Mouse (Mus musculus): ENCODE measurements at regions not wholly inside any gene's neighbourhood (a gene's known extent, or its start where the extent isn't known, plus 50 kb on each side); places are given as distances from the start of the nearest gene placed in this dataset.
"Not testable (repeated sequence)": the region's sequence is repeated elsewhere in the genome, so short reads cannot be mapped to it uniquely, and the experiment has no call there.

GRCm38 (mm10) chr13:75295818-75296217 is 206.2 kb downstream of the Pcsk1 start:
- peak; percentile 9 to 39 for DNase-seq (ENCODE audit: low spot score in 2 of 2)

DNA sequence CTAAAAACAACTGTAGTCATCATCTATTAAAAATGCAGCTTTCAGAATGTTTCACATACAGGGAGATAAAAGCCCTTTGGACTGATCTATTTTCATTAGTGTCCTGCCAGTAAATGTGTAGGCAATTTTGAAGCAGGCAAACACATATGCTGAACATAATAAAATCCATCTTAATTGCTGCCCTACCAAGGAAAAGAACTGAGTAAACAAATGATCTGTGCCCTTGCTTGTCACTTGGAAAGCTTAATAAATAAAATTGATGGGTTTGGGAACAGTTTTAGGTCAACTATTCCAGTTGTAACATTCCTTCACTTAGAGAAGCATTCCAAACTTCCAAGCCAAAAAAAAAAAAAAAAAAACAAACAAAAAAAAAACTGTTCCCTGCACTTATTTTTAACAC is 230.2 kb downstream of the Pcsk1 start:
- DNase-seq (ENCODE audit: low spot score in 2 of 2), result no peak

GRCm38 (mm10) chr13:75320239-75320638 is 230.6 kb downstream of the Pcsk1 start:
- no peak for DNase-seq (ENCODE audit: low spot score in 2 of 2)

- DNase-seq (ENCODE audit: low spot score in 2 of 2), result no peak
Measured at GRCm38 (mm10) chr13:75337054-75337453, 247.4 kb downstream of the Pcsk1 start.

DNA sequence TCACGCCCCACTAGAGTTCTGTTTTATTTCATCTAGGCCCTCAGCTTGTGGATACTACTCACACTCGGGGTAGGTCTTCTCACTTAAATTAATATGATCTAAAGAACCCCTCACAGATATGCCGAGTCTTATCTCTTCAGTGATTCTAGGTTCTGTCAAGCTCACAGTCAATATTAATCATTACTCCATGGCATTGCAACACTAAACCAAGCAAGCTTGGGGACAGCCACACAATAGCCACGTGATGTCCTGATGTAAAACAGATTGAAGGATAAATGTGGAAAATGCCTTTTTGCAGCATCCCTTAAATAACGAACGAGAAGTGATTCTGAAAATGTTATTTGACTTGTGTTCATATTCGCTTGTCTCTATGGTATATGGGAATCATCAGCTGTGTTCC is 253.8 kb downstream of the Pcsk1 start:
- DNase-seq (ENCODE audit: low spot score in 2 of 2), result no peak

GRCm38 (mm10) chr13:75366723-75367426 is 277.2 kb downstream of the Pcsk1 start:
- no peak for DNase-seq (ENCODE audit: low spot score in 2 of 2)

DNA sequence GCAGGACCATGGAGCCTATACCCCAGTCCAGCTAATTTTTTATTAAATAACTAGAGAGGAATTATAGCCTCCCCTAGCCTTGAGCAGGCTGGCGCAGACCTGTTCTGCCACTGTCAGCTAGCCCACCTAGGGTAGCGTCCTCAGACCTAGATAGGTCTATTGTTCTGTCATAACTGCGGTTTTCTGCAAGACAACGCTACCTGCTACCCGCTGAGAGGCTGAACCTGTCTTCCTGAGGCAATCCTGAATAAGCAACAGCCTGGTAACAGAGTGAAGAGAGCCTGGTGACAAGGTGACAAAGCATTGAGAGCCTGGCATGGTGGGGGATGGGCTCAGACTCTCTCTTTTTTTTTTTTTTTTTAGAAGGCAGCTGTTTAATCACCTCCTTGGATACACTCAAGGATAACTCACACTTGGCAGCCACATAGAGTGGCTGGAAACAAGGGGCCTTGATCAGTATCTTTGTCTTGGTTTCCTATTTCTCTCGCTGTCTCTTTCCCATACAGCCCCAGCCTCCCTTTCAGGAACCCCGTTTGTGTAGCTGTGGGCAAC is 278.7 kb downstream of the Pcsk1 start:
- no peak for DNase-seq (ENCODE audit: low spot score in 2 of 2)

- DNase-seq (ENCODE audit: low spot score in 2 of 2), result not testable (repeated sequence)
Measured at GRCm38 (mm10) chr13:75377100-75377499, 287.5 kb downstream of the Pcsk1 start.

GRCm38 (mm10) chr13:75377717-75378116 is 288.1 kb downstream of the Pcsk1 start:
- no peak for DNase-seq (ENCODE audit: low spot score in 2 of 2)

DNA sequence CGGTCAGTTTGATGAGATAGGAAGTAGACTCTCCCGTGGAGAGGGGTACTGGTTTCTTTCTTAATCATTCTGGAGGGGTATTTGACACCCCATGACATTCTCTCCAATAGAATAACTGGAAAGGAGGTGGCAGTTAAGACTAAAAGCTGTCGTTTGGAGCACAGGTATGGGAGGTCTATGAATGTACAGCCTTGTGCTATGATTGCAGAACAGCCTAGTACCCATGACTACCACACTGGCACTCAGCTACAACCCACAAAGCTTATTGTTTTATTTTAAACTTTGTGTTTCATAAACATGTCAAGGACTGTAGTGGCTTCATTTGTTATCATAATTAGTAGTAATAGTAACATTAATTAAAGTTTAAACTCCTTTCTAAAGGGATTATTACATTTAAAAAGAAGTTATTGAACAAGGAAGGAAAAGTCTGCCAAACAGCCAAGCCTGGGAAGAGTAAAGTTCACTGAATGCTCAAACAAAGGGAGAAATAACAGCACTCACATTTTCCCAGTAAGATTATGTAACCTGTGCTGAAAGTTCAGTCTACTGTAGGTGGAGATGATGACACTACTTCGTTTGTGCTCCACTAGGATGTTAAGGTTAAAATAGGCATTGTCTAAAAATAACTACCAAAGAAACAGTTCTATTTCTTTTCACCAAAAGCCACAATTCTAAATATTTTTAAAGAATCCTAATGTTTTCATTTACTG is 295.2 kb downstream of the Pcsk1 start:
- DNase-seq (ENCODE audit: low spot score in 2 of 2), result no peak

DNA sequence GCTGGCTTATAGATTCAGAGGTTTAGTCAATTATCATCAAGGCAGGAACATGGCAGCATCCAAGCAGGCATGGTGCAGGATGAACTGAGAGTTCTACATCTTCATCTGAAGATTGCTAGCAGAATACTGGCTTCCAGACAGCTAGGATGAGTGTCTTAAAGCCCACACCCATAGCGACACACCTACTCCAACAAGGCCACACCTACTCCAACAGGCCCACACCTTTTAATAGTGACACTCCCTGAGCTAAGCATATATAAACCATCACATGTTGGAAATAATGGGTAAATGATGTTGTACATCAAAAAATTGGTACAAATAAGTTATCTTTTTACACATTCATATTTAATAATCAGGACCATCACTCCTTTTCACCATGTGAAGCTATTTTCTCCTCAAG is 299.6 kb downstream of the Pcsk1 start:
- DNase-seq (ENCODE audit: low spot score in 2 of 2), result no peak

GRCm38 (mm10) chr13:75390177-75390576 is 300.6 kb downstream of the Pcsk1 start:
- no peak for DNase-seq (ENCODE audit: low spot score in 2 of 2)

DNA sequence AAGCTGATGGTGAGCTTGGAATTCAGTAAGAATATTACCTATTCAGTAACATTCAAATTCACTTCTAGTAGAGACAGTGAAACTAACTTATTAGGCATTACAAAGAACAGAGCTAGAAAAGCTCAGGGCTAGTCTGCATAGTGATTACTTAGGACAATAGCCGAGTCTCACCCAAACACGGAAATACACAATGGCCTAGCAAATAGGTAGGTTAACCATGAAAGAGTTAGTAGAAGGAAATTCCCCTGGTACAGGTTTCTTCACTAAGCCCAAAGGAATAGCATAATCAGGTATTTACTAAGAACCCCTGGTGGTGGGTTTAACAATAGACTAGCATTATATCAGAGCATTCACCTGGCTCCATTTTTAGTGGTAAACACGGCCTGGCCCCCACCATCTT is 306.7 kb upstream of the Ell2 start:
- DNase-seq (ENCODE audit: low spot score in 2 of 2), result not testable (repeated sequence)

GRCm38 (mm10) chr13:75420726-75421125 is 285.8 kb upstream of the Ell2 start:
- DNase-seq (ENCODE audit: low spot score in 2 of 2), result peak in 1 of 2 experiments; percentile 30

DNA sequence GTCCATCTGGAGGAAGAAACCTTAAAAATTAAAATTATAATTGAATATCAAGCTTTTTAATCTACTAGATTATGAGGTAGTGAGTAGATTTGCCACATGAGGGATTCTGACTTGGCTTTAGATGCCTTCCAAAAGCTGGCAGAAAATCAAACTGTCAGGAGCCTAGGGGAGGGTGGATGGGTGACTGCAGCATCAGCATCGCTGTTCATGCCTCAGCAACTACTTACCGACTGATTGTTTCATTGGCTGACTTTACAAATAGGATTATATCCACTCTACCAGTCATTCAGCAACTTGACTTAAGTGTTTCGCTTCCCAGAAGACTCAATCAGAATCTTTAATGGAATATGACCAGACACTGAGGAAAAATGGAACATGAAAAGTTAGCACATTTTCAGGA is 279.6 kb upstream of the Ell2 start:
- no peak for DNase-seq (ENCODE audit: low spot score in 2 of 2)

- DNase-seq (ENCODE audit: low spot score in 2 of 2), result no peak
Measured at GRCm38 (mm10) chr13:75439170-75439569, 267.4 kb upstream of the Ell2 start.

DNA sequence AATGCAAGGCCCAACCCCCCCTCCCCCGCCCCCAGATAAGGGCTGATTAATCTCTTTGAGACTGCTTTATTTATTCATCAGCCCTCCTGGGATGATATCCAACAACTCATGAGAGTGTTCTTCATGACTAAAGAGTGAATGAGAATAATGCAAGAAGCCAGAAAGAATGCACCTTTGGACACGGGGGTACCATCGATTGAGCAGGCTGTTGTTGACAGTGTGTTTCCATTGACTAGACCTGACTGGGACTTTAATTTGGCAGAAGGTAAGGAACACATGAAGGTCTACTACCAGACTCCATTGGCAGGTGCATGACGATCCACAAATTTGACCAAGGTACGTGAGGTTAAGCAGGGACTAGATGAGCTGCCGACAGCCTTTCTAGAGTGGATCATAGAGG is 266.5 kb upstream of the Ell2 start:
- DNase-seq (ENCODE audit: low spot score in 2 of 2), result no peak

DNA sequence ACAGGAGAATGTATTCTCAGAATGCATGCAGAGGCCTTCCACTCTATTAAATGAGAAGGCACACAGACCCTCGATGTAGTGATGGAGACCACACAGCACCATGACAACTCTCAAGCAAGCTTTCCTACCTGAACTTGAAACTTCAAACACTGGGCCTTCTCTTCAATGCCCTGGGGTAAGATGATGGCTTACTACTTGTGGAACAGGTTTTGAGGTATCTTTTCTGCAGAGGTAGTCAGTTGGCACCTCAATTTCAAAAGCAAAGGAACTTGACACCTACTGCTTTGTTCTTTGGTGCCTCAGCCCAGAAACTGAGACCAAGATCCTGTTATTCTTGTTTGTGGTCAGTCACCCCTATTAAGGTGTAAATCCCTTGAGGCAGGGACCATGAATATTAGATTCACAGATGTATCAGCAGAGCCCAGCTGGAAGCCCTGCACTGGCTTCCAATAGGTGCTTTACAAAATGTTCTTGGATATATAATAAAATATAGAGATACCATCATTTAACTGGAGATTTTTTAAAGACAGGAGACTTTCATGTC is 246.2 kb upstream of the Ell2 start:
- no peak for DNase-seq (ENCODE audit: low spot score in 2 of 2)

DNA sequence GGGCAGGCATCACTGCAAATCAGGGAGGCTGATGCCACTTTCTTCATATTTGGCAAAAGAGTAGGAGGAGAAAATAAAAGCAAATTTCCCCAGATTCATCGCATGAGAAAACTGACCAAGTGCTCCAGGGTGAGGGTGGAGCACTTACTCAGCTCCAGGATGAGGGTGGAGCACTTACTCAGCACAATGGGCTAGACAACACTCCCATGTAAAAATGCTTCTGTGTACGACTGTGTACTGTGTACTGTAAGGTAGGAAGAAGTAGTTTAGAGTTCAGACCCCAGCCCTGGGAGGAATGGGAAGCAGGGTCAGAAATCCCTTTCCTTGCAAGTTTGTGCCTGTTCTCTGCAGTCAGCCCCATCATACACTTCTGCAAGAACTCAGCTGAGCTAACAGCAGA is 245.3 kb upstream of the Ell2 start:
- no peak for DNase-seq (ENCODE audit: low spot score in 2 of 2)

DNA sequence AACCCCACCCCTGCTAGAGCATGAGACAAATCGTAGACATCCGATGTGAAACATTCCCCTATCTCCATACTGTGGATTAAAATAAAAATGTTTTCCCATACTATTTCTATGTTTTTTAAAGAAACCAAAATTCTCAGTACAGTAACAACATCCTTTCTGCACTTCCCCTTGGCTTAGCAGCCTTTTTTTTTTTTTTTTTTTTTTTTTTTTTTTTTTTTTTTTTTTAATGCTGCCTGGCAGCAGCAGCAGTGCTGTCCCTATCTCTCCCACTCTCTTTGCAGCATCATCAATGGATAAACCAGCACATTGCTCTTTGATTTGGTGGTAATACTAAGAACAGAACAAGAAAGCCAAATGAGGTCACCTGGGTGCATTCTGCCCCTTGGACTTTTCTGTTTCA is 239.3 kb upstream of the Ell2 start:
- DNase-seq (ENCODE audit: low spot score in 2 of 2), result no peak

DNA sequence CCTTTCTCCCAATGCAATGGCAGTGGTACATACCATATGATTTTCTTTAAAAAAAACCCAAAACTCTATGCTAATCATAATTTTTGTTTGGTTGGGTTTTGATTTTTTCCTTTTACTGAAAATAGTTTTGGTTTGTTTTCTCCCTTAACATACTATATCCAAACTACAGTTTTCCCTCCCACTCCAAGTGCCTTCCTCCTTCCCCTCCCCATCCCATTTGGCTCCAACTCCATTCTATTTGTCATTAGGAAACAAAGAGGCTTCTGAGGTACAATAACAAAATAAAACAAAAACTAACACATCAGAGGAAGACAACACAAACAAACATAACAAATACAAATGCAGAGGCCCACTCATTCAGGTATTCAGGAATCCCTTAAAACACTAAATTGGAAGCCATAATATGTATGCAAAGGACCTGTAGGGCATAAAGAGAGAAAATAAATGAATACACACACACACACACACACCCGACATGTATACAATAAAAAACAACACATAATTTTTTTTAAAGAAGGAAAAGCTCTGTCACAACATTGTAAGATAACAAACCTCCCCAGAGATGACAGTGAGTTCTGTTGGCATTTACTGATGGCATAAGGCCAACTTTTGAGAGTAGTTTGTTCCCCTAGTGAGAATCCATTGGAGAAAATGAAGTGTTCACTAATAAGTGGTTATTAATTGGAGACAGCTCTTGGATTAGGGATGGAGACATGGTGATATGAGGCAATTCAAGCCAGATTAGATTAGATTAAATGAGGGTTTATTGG is 230.5 kb upstream of the Ell2 start:
- DNase-seq (ENCODE audit: low spot score in 2 of 2), result no peak
